Mouse (Mus musculus): ENCODE results near the gene Kcnj12.

- TF ChIP-seq GATA1 (IDR thresholded peaks at IDR 0.05; ENCODE audit: low read depth, low read length), result no peak
- TF ChIP-seq ZC3H11A (IDR thresholded peaks at IDR 0.05; ENCODE audit: low read depth, low read length), result no peak
- TF ChIP-seq POLR2A (IDR thresholded peaks at IDR 0.05; ENCODE audit: control insufficient read depth in 1 of 2, insufficient read depth in 1 of 2, low read depth in 1 of 2, low read length in 2 of 2, poor library complexity in 1 of 2), result no peak
- no peak for TF ChIP-seq BHLHE40 (IDR thresholded peaks at IDR 0.05; ENCODE audit: borderline replicate concordance, low read depth, low read length)
- no peak for TF ChIP-seq CTCF (IDR thresholded peaks at IDR 0.05 in 2 of 3, conservative IDR thresholded peaks at IDR 0.05 in 1 of 3; ENCODE audit: control insufficient read depth in 1 of 3, insufficient read depth in 1 of 3, low read depth in 2 of 3, low read length in 3 of 3, poor library complexity in 1 of 3, severe bottlenecking in 1 of 3)
- TF ChIP-seq ETS1 (IDR thresholded peaks at IDR 0.05; ENCODE audit: low read depth, low read length), result no peak
These were observed 88.6 kb downstream of the Kcnj12 start for GRCm38 (mm10) chr11:61110928-61111327.
